Mouse (Mus musculus) myocyte (in vitro differentiated cells): ENCODE measurements around the gene Ets2.

Experiments
- CEBPB ChIP-seq: IDR thresholded peaks from 2 replicates; pipeline ENCODE4 v1.6.1; 2011; ENCODE audit warnings: mild to moderate bottlenecking, moderate library complexity; ENCODE audit not compliant: poor library complexity, insufficient read depth, severe bottlenecking
- E2F4 ChIP-seq: IDR thresholded peaks from one replicate; pipeline ENCODE4 v1.6.1; 2011; ENCODE audit warnings: mild to moderate bottlenecking, control low read depth, moderate library complexity; ENCODE audit not compliant: insufficient read depth
- MAX ChIP-seq: IDR thresholded peaks from one replicate; pipeline ENCODE4 v1.6.1; 2011; ENCODE audit warnings: low read depth, mild to moderate bottlenecking, control low read depth
- MYOG ChIP-seq, 3 experiments: IDR thresholded peaks; one replicate each; pipeline ENCODE4 v1.6.1; 2011; ENCODE audit warnings: control low read depth in 2 of 3, low read depth in 2 of 3, mild to moderate bottlenecking in 2 of 3; ENCODE audit not compliant: insufficient read length in 2 of 3, control insufficient read depth in 1 of 3, insufficient read depth in 1 of 3
- POLR2A ChIP-seq: IDR thresholded peaks from one replicate; pipeline ENCODE4 v1.6.1; 2011; ENCODE audit warnings: low read depth, mild to moderate bottlenecking, control low read depth, moderate library complexity; ENCODE audit not compliant: insufficient read length
- POLR2AphosphoS2 ChIP-seq: IDR thresholded peaks from one replicate; pipeline ENCODE4 v1.6.1; 2011; ENCODE audit warnings: low read depth, control low read depth; ENCODE audit not compliant: insufficient read length
- SRF ChIP-seq: IDR thresholded peaks from one replicate; pipeline ENCODE4 v1.6.1; 2011; ENCODE audit warnings: low read depth; ENCODE audit not compliant: control insufficient read depth, insufficient read length
- TCF12 ChIP-seq: IDR thresholded peaks from one replicate; pipeline ENCODE4 v1.6.1; 2011; ENCODE audit warnings: mild to moderate bottlenecking, control low read depth; ENCODE audit not compliant: poor library complexity, insufficient read depth, severe bottlenecking
- USF1 ChIP-seq: IDR thresholded peaks from one replicate; pipeline ENCODE4 v1.6.1; 2011; ENCODE audit warnings: low read depth, mild to moderate bottlenecking, control low read depth, moderate library complexity

DNA sequence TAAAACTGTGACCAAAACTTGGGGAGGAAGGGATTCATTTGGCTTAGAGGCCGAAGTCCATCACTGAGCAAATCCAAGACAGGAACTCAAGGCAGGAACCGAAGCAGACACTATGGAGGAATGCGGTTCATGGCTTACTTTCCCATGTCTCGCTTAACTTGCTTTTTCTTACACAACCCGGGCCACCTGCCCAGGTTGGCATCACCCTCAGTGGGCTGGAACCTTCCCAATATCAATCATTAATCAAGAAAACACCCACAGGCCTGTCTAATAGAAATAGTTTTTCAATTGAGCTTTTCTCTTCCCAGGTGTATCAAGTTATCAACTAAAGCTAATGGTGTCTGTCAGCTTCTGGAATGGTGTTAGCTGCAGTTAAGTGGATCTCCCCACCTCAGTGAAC lies 44.7 kb upstream of the Ets2 start:
- TF ChIP-seq USF1 (no peak), POLR2A (no peak), E2F4 (no peak), TCF12 (no peak), MAX (no peak), POLR2AphosphoS2 (no peak), SRF (no peak), CEBPB (no peak), MYOG (IDR thresholded peaks at IDR 0.05; ENCODE audit: control insufficient read depth in 1 of 3, insufficient read depth in 1 of 3, insufficient read length in 2 of 3, low read depth in 2 of 3) (no peak)
